Mouse (Mus musculus) left cerebral cortex, adult 8-10 months (tissue): Measurements from ENCODE around the gene Tank. TPM values are rescaled to one million over a fixed set of nuclear protein-coding genes. Genes with fewer than 3 reads are reported as not detected.
A peak's percentile ranks its signal among the peaks of the same experiment; 100 is the strongest.

Experiments
- DNase-seq, 2 experiments: peaks; one replicate each; pipeline ENCODE4 v3.0.0; 2022; ENCODE audit warnings: low spot score in 2 of 2
- total RNA-seq, 4 experiments: library from RNA; stranded (reverse); gene quantifications; 2 replicates each; pipeline ENCODE4 v1.2.4; 2022

Gene Tank
- total RNA-seq, 4 experiments from 2014 or later = 26.7 to 35.8 (median 29.9) TPM

GRCm38 (mm10) chr2:61580091-61580490, 1.7 kb downstream of the Tank start:
- no peak for DNase-seq

GRCm38 (mm10) chr2:61580555-61581080, 2.2 kb downstream of the Tank start:
- DNase-seq = no peak

- no peak for DNase-seq
Measured at GRCm38 (mm10) chr2:61582578-61583315, 4.4 kb downstream of the Tank start.

DNA sequence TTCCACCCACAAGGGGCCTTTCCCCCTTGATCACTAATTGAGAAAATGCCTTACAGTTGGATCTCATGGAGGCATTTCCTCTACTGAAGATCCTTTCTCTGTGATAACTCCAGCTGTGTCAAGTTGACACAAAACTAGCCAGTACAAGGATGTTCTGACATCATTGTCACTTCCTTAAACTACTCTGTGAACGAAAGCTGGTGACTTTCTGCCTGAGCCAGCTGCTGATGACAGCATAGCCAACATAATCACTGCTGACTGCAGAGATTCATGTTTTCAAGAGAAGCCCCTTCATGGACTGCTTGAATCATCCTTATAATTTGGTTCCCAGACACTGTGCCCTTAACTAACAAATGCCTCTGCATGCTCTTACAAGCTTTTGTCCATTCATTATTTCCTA, 7.1 kb downstream of the Tank start:
- DNase-seq = no peak

DNA sequence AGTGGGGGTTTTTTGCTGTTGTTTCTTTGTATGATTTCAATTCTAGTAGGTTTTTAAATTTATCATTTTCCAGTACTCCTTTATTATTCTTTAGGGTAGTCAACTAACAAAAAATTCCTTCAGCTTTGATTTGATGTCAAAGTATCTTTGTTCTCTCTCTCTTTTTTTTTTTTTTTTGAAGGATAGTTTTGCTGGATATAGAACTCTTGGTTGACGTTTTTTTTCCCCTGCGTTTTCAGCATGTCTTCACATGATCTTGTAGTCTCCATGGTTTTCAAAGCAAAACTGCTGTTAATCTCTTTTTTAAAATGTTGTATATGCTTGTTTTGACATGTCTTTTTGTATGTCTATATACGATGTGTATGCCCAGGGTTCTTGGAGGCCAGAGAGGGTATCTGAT, 7.8 kb downstream of the Tank start:
- DNase-seq = no peak

- no peak for DNase-seq
Measured at GRCm38 (mm10) chr2:61590751-61591150, 12.4 kb downstream of the Tank start.

DNA sequence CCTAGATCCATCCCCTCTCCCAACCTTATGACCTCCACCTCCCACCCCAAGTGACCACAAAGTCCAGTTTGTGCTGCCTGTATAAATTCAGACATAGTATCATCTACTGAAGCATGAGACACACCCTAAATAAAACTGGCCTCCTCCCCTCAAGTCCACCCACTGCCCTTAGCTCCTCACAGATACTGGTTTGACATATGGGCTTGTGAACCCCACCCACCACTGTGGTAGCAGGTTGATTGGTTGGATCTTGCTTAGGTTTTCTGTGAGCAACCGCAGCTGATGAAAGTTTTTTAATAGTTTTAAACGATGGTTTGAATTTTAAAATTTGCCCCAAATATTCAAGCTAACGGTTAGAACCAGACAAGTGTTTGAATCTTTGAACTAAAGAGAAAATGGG, 13.7 kb downstream of the Tank start:
- DNase-seq = no peak

DNA sequence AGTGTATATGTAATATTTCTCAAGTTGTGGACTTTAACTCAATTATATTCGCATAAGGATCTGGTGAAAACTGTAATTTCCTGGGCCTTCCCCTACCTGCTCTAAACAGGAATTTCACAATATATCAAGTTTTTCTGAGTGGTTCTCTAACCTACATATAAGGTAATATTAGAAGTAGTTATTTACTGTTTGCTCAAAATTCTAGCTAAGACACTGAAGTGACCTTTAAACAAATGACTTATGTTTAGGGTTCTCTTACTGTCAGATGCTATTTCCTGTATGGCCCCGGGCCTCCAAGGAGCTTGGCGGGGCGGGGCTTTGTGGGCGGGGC, 14.3 kb downstream of the Tank start:
- no peak for DNase-seq

GRCm38 (mm10) chr2:61593030-61593811, 14.8 kb downstream of the Tank start:
- DNase-seq = peak; percentile 70 to 82

- DNase-seq = no peak
Measured at GRCm38 (mm10) chr2:61593871-61594304, 15.5 kb downstream of the Tank start.

- DNase-seq = no peak
Measured at GRCm38 (mm10) chr2:61599730-61600129, 21.3 kb downstream of the Tank start.

DNA sequence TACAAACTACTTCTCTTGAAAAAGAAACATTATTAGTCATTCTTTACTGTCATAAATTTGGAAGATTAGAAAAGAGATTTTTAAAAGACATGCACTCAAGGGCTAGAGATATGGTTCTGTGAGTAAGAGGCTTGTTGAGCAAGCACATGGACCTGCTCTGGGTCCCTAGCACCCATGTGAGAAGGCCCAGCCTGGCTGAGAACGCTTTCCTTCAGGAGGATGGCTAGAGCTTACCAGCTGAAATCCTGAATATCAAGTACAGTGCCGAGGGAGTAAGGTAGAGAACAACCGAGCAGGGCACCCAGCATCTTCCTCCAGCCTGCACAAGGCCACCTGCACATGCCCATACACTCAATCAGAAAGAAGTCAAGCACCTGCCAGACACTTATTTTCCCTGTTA, 25.1 kb downstream of the Tank start:
- DNase-seq = no peak

DNA sequence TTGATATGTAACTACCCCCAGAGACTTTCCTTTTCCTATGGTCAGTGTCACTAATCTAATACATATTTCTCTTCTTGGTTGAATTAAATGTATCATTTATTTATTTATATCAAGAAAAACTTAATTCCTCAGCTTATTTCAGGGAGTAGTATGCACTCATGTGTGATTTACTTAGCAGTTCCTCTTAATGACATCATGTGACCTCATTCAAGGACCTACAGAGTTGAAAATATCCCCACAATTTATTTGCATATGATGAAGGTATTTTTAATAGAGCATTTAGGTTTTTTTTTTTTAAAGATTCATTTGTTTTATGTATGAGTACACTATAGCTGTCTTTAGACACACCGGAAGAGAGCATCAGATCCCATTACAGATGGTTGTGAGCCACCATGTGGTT, 28.6 kb downstream of the Tank start:
- no peak for DNase-seq

DNA sequence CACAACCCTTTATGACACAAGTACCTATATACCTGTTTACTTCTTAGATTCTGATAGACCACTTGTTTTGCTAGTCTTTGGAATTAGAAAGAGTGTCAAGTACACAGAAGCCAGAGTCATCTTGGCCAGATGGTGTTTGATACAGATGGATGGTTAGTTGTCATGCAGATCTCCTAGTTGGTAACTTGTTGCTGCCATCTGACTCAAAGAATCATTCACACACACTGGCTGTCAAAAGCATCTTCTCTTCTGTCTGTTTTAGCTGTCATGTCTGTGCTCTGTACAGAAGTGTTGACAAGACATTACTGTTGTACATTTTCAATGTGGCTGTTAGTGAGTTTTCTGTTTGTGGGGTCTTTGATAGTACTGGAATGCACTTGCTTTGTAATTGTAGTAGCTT, 45.6 kb downstream of the Tank start:
- DNase-seq = no peak

DNA sequence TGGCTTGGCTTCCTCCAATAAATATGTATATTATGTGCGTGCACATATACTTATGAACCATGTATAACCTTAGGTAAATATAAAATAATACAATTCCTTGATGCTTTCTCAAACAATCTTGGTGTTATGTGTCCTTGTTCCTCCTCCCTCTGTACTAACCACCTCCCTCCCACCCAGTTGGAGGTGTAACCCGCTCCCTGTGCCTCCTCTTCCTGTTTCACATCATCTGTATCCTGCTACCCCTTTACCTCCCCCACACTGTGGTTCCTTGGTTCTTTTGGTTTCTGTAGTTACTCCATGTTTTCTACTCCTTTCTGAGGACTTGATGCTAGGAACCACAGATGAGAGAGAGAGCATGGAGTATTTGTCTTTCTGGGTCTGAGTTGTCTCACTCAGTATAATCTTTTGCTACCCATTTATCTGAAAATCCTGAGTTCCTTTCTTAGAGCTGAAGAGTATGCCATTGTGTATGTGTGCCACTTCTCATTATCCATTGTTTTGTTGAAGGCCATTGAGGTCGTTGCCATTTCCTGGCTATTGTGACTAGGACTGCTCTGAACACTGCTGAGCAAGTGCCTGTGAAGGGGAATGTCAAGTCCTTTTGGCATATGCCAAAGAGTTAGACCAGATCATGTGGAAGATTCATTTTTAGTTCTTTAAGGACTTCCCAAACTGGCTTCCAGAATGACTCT, 52.6 kb downstream of the Tank start:
- no peak for DNase-seq

DNA sequence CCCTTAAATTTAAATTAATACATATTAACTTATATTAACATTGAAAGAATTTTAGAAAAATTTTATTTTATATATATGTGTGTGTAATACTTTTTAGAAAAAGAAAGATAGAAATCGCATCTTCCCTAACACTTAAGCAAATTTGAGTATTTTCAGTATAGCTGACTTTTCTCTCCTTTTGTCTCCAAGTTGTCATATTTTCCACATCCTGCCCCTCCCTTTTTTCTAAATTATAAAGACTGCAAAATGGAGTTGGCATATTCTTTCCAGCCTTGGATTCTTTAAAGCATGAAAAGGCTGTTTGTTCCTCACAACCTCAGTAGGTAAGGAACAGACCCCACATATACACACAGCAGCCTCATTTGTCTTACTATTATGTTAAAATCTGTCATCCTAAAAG, 56.7 kb downstream of the Tank start:
- no peak for DNase-seq

- no peak for DNase-seq
Measured at GRCm38 (mm10) chr2:61638182-61638581, 59.8 kb downstream of the Tank start.

DNA sequence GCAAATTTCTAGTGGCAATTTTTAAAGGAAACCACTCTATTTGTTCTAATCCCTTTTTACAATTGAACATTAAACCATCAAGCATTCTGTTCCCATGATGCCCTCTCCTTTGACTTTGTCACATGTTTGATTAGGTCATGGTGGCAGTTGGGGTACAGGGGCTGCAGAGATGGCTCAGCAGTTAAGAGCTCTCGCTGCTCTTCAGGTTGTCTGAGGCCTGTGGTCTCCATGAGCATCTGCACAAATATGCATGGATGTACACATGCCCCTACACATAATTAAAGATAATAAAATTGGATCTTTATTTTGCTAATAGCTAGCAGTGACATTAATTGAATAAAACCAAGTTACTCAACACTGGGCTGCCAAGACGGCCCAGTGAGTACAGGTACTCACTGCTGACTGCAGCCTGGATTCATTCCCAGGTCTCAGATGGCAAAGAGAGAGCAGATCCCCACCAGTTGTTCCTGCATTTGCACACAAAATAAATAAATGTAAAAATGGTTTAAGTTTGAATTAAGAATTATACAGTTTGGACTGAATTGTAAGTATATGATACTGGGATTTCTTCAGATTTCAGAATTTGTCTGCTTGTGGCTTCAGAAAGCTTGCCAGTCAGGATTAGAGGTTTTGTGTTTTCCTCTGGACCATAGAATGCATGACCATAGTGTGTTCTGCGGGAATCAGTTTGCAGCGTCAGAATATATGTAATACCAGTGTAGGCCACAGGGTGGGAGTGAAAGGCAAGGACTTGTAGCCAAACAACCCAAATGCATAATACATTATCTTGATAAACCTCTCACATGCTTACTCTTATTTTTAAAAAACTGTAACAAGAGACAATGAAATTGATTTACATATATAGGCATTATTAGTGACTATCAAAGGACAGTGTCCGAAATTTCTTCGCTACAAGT, 64.3 kb downstream of the Tank start:
- DNase-seq = peak in 1 of 2 experiments; percentile 28

DNA sequence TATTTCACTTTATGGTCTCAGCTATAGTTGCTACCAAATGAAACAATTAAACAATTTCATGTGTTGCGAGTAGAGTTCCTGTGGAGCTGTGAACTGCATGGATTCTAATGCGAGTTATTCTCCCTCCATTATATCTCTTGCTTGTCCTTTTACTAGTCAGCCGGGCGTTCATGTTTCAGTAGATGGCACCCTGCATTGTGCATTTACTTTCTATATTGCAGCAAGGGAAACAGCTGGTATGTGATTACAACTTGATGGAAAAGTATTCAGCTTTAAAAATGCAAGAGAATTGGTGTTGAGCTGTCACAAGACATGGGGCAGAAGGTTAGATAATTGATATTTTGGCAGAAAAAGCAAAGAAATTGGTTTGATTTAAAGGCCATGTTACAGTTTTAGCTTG, 72.8 kb downstream of the Tank start:
- no peak for DNase-seq

- DNase-seq = no peak
Measured at GRCm38 (mm10) chr2:61651640-61652039, 73.3 kb downstream of the Tank start.

DNA sequence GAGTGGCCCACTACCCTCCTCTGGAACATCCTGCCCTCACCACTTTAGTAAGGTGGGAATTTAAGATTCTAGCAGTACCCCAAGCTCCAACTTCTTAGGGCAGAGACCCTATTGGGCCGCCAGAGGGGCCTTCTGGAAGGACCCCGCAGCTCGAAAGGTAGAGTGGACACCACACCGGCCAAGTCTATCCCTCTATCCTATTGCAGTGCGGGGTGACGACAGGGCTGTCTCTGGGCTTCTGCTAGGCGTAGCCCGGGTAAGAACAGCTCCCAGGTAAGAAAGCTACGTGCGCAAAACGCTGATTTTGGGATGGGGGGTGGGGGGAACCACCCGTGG, 76.6 kb downstream of the Tank start:
- DNase-seq = no peak
